Mouse (Mus musculus) kidney, postnatal 14 days (tissue): ENCODE results near the gene Medag.

Experiments
- DNase-seq: peaks from one replicate; pipeline ENCODE4 v3.0.0; 2022; ENCODE audit warnings: mixed read lengths

The Medag gene

DNA sequence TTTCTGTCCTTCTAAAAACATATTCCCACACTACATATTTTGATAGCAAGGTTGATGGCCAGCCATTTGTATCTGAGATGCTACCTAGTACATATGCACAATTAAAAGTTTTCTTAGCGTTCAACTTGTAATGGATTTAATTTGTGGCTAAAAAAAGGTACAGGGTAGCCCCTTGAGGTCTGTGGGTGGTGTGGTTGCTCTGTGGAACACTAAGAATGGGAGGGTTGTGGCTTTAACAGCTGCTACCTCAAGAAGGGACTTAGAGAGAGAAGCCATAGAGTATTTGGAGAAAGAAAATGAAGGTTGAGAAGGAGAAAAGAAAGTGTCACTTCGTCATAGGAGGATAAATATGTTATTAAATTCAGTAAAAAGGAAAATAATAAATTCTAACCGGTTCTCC is 19.4 kb downstream of the Medag start:
- no peak for DNase-seq

DNA sequence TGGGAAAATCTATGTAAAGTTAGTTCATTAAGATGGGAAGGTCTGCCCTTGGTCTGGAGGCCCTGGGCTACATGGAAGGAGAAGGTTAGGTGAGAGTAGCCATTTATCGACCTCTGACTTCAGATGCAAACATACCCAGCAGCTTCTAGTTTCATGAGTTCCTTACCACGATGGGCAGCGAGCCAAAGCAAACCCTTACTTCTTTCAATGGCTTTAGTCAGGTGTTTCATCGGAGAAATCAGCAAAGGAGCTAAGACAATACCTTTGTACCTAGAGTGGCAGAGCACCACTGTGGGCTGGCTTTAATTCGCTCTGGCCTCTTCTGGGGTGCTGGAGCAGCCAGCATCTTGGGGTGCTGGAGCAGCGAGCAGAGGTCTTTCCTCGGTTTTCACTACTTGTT is 22.1 kb downstream of the Medag start:
- DNase-seq = no peak

GRCm38 (mm10) chr5:149434141-149434690 is 22.7 kb downstream of the Medag start:
- DNase-seq = no peak

GRCm38 (mm10) chr5:149436541-149436940 is 25.0 kb downstream of the Medag start:
- DNase-seq = no peak

- DNase-seq = no peak
These were observed 25.6 kb downstream of the Medag start for GRCm38 (mm10) chr5:149437150-149437549.

DNA sequence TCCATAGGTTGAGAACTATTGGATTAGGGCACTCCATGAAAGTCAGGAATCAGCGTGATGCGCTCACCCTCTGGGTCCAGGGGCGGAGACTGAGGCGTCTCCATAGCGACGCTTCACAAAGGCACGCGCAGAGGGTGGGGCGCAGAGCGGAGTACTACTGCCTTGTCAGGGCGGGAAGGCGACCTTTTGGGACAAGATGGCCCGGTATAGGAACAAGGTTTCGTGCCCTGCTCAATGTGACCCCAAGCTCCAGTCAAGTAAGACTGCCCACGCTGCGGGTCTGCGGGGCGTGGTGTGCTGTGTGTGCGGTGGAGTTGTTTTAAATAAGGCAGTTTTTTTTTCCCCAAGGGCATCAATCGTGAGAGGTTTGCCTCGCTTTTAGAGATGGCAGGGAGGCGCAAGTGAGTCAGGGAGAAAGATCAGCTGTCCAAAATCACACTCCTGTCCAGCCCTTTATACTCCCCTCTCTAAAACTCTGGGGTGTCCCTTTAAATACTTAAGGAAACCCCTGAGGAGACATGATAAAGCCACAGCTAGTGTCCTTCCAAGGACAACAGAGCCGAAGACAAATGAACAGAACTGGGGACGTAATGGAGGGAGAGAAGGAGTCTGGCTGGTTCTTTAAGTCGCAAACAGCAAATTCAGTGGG is 28.1 kb downstream of the Medag start, which contains the start of gene Tex26:
Gene Tex26, plus strand, starts transcription at position 130 of the 649 bp plus-strand sequence.
- DNase-seq = peak; percentile 52

- DNase-seq = peak; percentile 48
These were observed 28.6 kb downstream of the Medag start for GRCm38 (mm10) chr5:149440180-149440573.

GRCm38 (mm10) chr5:149441646-149442276 is 30.2 kb downstream of the Medag start:
- no peak for DNase-seq

DNA sequence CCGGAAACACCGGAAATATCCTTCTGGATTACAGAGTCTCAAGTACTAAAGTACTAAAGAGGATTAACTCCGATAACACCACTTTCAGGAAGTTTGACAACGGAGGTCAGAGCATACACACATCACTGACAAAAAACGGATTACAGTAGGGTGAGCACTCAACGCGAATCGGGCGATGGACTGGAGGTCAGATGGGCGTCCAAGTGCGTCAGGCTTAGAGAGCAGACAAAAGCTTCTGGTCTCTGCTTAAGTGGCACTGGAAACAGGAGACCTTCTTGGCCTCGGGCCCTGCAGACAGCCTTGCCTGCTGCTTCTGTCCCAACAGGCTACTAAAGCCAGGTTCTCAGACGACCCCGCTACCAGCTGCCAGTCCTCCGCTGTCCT is 30.7 kb downstream of the Medag start:
- no peak for DNase-seq

DNA sequence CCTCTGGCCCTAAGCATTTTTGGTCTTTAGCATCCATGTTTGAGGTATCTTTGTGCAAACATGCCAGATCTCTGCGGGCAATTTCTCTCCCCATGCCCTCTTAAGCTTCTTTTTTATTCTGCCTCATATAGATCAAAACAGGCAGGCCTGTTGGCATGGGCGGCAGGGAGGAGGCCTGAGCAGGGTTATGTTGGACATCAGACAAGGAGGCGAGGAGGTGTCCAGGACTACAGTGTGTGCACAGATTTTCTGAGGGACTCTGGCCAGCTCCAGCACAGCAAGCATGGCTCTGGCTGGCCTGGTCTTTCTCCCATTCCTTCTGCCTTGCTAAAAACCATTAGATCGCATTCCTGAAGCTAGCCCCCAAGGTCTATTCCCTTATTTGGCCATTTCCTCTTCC is 32.9 kb downstream of the Medag start:
- DNase-seq = no peak

GRCm38 (mm10) chr5:149446495-149446894 is 34.9 kb downstream of the Medag start:
- no peak for DNase-seq

DNA sequence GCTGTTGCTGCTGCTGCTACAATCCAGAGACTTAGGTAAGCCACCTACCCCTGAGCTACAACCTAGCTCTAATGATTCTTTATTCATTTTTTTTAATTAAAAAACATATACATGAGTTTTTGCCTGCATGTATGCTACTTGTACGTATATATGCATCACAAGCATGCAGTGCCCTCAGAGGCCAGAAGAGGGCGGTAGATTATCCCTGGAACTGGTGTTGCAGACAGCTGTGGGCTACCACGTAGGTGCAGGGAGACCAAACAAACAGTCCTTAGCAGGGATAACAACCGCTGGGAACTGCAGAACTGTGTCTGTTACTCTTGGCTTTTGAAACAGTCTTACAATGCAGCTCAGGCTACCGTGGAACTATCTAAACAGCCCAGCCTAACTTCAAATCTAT is 36.2 kb downstream of the Medag start:
- no peak for DNase-seq

GRCm38 (mm10) chr5:149449406-149449805 is 37.9 kb downstream of the Medag start:
- DNase-seq = no peak

DNA sequence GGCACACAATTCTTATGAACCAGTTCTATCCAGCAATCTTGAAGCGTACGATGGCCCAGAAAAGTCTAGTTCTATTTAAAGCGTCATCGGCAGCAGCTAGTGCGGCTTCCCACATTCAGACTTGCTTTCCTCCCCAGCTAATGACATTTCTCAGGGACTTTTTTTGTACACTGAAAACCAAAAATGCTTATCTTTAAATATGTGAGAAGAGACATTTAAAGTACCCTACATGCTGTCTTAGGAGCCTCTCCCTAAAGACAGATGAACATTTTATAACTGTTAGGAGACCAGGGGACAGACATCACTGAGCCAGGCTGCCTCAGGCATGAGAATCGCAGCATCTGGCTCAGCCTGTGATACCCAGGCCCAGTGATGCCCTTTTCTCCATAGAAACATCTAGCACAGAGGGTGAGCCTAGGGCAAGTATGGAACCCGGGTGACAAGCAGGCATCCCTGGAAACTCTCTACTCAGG is 39.7 kb downstream of the Medag start:
- DNase-seq = no peak

DNA sequence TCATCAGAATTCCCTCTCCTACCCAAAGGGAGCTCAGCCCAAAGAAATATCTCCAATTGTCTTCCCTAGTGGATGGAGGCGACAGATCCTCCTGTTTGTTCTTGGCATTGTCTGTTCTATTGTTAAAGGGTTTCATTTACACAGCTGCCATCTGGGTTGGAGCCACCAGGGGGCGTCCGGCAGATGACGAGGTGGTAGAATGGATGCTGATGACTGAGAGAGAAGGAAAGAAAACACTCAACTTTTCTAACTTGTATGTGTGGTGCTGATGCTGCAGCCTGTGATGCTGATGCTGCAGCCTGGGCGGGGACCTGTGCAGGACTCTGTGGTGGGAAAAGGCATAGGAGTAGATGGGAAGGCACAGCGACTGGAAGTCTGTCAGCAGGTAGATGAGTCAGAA is 42.7 kb downstream of the Medag start:
- peak; percentile 73 for DNase-seq

DNA sequence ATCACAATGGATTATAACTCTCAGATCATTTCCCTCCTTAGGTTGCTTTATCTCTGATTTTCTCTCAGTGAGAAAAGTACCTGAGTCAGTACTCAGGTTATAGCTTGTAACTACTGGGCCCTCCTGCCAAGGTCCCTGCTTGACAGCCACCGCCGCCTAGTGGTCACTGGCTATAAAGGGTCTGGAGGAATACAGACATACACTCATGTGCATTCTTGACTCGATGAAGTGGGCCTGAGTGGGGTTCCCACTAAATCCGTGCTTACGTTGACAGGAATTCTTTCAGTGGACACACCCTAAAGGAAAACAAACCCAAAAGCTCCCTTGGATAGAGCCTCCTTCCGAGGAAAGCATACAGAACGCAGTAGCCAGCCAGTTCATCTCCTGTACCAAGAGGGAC is 45.0 kb downstream of the Medag start:
- DNase-seq = no peak

- no peak for DNase-seq
These were observed 50.5 kb downstream of the Medag start for GRCm38 (mm10) chr5:149462071-149462470.

DNA sequence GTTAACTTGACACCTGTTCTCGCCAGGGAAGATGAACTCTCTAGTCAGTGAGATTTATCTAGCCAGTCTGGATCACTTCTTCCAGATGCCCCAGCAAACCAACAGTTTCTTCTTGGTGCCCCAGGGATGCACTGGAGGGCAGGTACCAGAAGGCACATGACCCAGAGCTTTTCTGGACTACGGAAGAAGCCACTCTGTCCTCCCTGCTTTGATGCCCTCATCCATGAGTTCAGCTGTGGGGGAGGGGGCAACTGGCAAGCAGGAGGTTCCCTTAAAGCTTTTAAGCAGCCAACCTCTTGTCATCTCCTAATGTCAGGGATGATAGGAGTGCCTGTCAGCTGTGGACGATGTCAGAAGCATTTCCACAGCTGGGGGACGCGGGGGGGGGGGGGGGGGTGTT is 53.8 kb downstream of the Medag start:
- DNase-seq = no peak

DNA sequence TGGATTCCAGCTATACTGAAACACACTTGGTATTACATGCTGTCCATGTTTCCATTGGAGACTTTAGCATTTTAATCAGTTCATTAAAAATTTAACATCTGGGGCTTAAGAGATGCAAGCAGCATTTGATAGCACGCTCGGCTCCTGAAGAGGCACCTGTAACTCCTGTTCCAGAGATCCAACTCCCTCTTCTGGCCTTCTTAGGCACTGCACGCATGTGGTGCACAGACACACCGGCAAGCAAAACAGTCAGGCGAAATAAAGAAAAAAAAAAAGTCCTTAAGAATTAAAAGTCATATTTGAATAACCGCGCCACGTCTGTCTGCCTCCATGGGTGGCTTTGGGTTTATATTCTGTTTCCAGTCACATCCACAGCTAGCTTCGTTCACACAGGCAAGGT is 62.6 kb downstream of the Medag start:
- DNase-seq = no peak

- DNase-seq = no peak
These were observed 63.3 kb downstream of the Medag start for GRCm38 (mm10) chr5:149474701-149475468.
